Mouse (Mus musculus) embryonic facial prominence, embryonic 12.5 days (tissue): ENCODE data around the gene Fam198a. TPM values are rescaled to one million over a fixed set of nuclear protein-coding genes. Genes with fewer than 3 reads are reported as not detected.

Experiments
- ATAC-seq: fragments of 200-750 bp; cut with Nextera tagmentation; 2 replicates; pipeline ENCODE4 v1.8.0; 2017; ENCODE audit not compliant: insufficient number of reproducible peaks, insufficient read depth, low FRiP score, low TSS enrichment
- H3K27ac ChIP-seq: fragments of 300-500 bp; sonication (generic); 2 replicates; pipeline ENCODE4 v1.5.1; 2016; ENCODE audit warnings: mild to moderate bottlenecking
- H3K27me3 ChIP-seq: fragments of 300-500 bp; sonication (generic); 2 replicates; pipeline ENCODE4 v1.6.1; 2016; ENCODE audit warnings: mild to moderate bottlenecking, moderate library complexity
- H3K36me3 ChIP-seq: fragments of 300-500 bp; sonication (generic); 2 replicates; pipeline ENCODE4 v1.6.1; 2016; ENCODE audit warnings: mild to moderate bottlenecking
- H3K4me1 ChIP-seq: fragments of 300-500 bp; sonication (generic); 2 replicates; pipeline ENCODE4 v1.6.1; 2016
- H3K4me2 ChIP-seq: fragments of 300-500 bp; sonication (generic); replicated peaks from 2 replicates; pipeline ENCODE4 v1.6.1; 2016; ENCODE audit warnings: mild to moderate bottlenecking, moderate library complexity
- H3K4me3 ChIP-seq: fragments of 300-500 bp; sonication (generic); 2 replicates; pipeline ENCODE4 v1.5.1; 2016; ENCODE audit warnings: mild to moderate bottlenecking
- H3K9ac ChIP-seq: fragments of 300-500 bp; sonication (generic); 2 replicates; pipeline ENCODE4 v1.6.1; 2016; ENCODE audit warnings: mild to moderate bottlenecking, moderate library complexity
- H3K9me3 ChIP-seq: fragments of 300-500 bp; sonication (generic); 2 replicates; pipeline ENCODE4 v1.6.1; 2016; ENCODE audit warnings: mild to moderate bottlenecking, moderate library complexity
- WGBS: fragments of 180-500 bp; shearing (Covaris S2); methylation state at CpG from one replicate; pipeline ENCODE4 v1.1.7; 2016; 5-methylcytosine and 5-hydroxymethylcytosine counted together
- polyA plus RNA-seq: library from polyadenylated mRNA; unstranded; fragments of >200 nt; fragmentation: Nextera tagmentation; extraction: Ambion mirVana; gene quantifications from 2 replicates; pipeline ENCODE4 v1.2.1, GENCODE M21; 2016

Gene Fam198a
- polyA plus RNA-seq, 1 experiment from 2014 or later: 2.1 TPM

GRCm38 (mm10) chr9:122027081-122027913 is 76.5 kb downstream of the Fam198a start:
- WGBS: 54% methylated on average over 6 of the region's 6 CpGs
- no peak for ATAC-seq
- Histone ChIP-seq H3K9ac (no peak overlapping the region), H3K4me1 (peaks cover 17% of the 10 kb centered on the region), H3K4me3 (no peak overlapping the region), H3K4me2 (no peak overlapping the region), H3K9me3 (no peaks in the 10 kb centered on the region), H3K36me3 (no peaks in the 10 kb centered on the region), H3K27me3 (no peaks in the 10 kb centered on the region), H3K27ac (0 out of 2 replicates have a peak overlapping the region, but pooled peaks have one; percentile 46)

- ATAC-seq: no peak
- Histone ChIP-seq H3K27ac (0 out of 2 replicates have a peak overlapping the region, but pooled peaks have one; percentile 46), H3K4me2 (no peak overlapping the region)
Observed at GRCm38 (mm10) chr9:122027914-122028745, 77.3 kb downstream of the Fam198a start.

GRCm38 (mm10) chr9:122029765-122030164 is 79.0 kb downstream of the Fam198a start:
- WGBS: 95% methylated on average over 7 of the region's 7 CpGs

More at GRCm38 (mm10) chr9:122027914-122028745, 77.3 kb downstream of the Fam198a start:
- Histone ChIP-seq H3K27me3 (no peaks in the 10 kb centered on the region), H3K4me1 (peaks cover 17% of the 10 kb centered on the region), H3K9ac (no peak overlapping the region), H3K36me3 (no peaks in the 10 kb centered on the region), H3K9me3 (no peaks in the 10 kb centered on the region), H3K4me3 (no peak overlapping the region)
- 81% methylated on average over 11 of the region's 11 CpGs for WGBS

More at GRCm38 (mm10) chr9:122029765-122030164, 79.0 kb downstream of the Fam198a start:
- no peaks in the 10 kb centered on the region for H3K27me3 ChIP-seq
- no peaks in the 10 kb centered on the region for H3K9me3 ChIP-seq
- no peak overlapping the region for H3K27ac ChIP-seq
- no peak overlapping the region for H3K4me3 ChIP-seq
- no peak overlapping the region for H3K9ac ChIP-seq
- no peak overlapping the region for H3K4me2 ChIP-seq
- no peak for ATAC-seq
- no peaks in the 10 kb centered on the region for H3K36me3 ChIP-seq
- peaks cover 17% of the 10 kb centered on the region for H3K4me1 ChIP-seq

Other genes starting within 250 kb of the Fam198a start
- gene Sec22c, start 245.5 kb upstream of the Fam198a start, polyA plus RNA-seq: 16.8 and 18.0 TPM in 2 replicates
- 96.2 and 117 TPM in 2 replicates for gene Ss18l2, start 240.7 kb upstream of the Fam198a start, polyA plus RNA-seq
- gene Nktr, start 231.8 kb upstream of the Fam198a start, polyA plus RNA-seq: 73.7 and 85.5 TPM in 2 replicates
- 15.4 and 20.1 TPM in 2 replicates for gene Zfp651, start 191.7 kb upstream of the Fam198a start, polyA plus RNA-seq
- gene Klhl40, start 173.4 kb upstream of the Fam198a start, polyA plus RNA-seq: 2.9 and 3.6 TPM in 2 replicates
- gene Hhatl, start 158.5 kb upstream of the Fam198a start, polyA plus RNA-seq: 0.40 TPM in 1 of 2 replicates, not detected in the other
- gene Ccdc13, start 111.5 kb upstream of the Fam198a start, polyA plus RNA-seq: 1.3 and 1.5 TPM in 2 replicates
- gene Higd1a, start 92.6 kb upstream of the Fam198a start, polyA plus RNA-seq: 128 and 154 TPM in 2 replicates
- 0.22 and 0.27 TPM in 2 replicates for gene Ackr2, start 52.6 kb upstream of the Fam198a start, polyA plus RNA-seq
- not detected in 2 replicates for gene Cyp8b1, start 34.7 kb upstream of the Fam198a start, polyA plus RNA-seq
- 13.9 and 15.0 TPM in 2 replicates for gene Pomgnt2, start 46.1 kb downstream of the Fam198a start, polyA plus RNA-seq
- gene Snrk, start 166.3 kb downstream of the Fam198a start, polyA plus RNA-seq: 53.0 and 57.6 TPM in 2 replicates